Mouse (Mus musculus) stomach, embryonic 14.5 days (tissue): ENCODE data around the gene Cd52. TPM values are rescaled to one million over a fixed set of nuclear protein-coding genes. Genes with fewer than 3 reads are reported as not detected.

Source experiments
- ATAC-seq: fragments of 200-750 bp; cut with Nextera tagmentation; 2 replicates; pipeline ENCODE4 v1.8.0; 2017; ENCODE audit warnings: low read depth, moderate TSS enrichment; ENCODE audit not compliant: insufficient number of reproducible peaks, insufficient read depth, low FRiP score
- H3K27ac ChIP-seq: fragments of 300-500 bp; sonication (generic); 2 replicates; pipeline ENCODE4 v1.5.1; 2014; ENCODE audit warnings: mild to moderate bottlenecking, low read length, moderate library complexity, mixed read lengths
- H3K27me3 ChIP-seq: fragments of 300-500 bp; sonication (generic); 2 replicates; pipeline ENCODE4 v1.6.1; 2014; ENCODE audit warnings: low read length, control low read depth, mixed read lengths; ENCODE audit not compliant: control insufficient read depth, insufficient read depth
- H3K36me3 ChIP-seq: fragments of 300-500 bp; sonication (generic); 2 replicates; pipeline ENCODE4 v1.6.1; 2014; ENCODE audit warnings: mild to moderate bottlenecking, control low read depth, low read length, moderate library complexity, mixed read lengths; ENCODE audit not compliant: control insufficient read depth, insufficient read depth
- H3K4me1 ChIP-seq: fragments of 300-500 bp; sonication (generic); 2 replicates; pipeline ENCODE4 v1.6.1; 2014; ENCODE audit warnings: low read length, control low read depth, mixed read lengths; ENCODE audit not compliant: control insufficient read depth, insufficient read depth
- H3K4me2 ChIP-seq: fragments of 300-500 bp; sonication (generic); replicated peaks from 2 replicates; pipeline ENCODE4 v1.6.1; 2014; ENCODE audit warnings: low read depth, low read length, control low read depth
- H3K4me3 ChIP-seq: fragments of 300-500 bp; sonication (generic); 2 replicates; pipeline ENCODE4 v1.5.1; 2014; ENCODE audit warnings: low read depth, low read length, control low read depth
- H3K9ac ChIP-seq: fragments of 300-500 bp; sonication (generic); replicated peaks from 2 replicates; pipeline ENCODE4 v1.6.1; 2014; ENCODE audit warnings: low read depth, mild to moderate bottlenecking, control low read depth, low read length, moderate library complexity, mixed read lengths
- H3K9me3 ChIP-seq: fragments of 300-500 bp; sonication (generic); 2 replicates; pipeline ENCODE4 v1.6.1; 2016; ENCODE audit warnings: low read depth, low read length, control low read depth; ENCODE audit not compliant: control insufficient read depth
- WGBS: fragments of 180-500 bp; shearing (Covaris S2); extraction: QIAGEN DNeasy Blood & Tissue Kit; methylation state at CpG from one replicate; pipeline ENCODE4 v1.1.7; 2014; 5-methylcytosine and 5-hydroxymethylcytosine counted together
- polyA plus RNA-seq: library from polyadenylated mRNA; unstranded; fragments of >200 nt; fragmentation: Nextera tagmentation; extraction: Ambion mirVana; gene quantifications from 2 replicates; pipeline ENCODE4 v1.2.1, GENCODE M21; 2014

Gene Cd52
- polyA plus RNA-seq, 1 experiment from 2014 or later = 16.4 TPM

DNA sequence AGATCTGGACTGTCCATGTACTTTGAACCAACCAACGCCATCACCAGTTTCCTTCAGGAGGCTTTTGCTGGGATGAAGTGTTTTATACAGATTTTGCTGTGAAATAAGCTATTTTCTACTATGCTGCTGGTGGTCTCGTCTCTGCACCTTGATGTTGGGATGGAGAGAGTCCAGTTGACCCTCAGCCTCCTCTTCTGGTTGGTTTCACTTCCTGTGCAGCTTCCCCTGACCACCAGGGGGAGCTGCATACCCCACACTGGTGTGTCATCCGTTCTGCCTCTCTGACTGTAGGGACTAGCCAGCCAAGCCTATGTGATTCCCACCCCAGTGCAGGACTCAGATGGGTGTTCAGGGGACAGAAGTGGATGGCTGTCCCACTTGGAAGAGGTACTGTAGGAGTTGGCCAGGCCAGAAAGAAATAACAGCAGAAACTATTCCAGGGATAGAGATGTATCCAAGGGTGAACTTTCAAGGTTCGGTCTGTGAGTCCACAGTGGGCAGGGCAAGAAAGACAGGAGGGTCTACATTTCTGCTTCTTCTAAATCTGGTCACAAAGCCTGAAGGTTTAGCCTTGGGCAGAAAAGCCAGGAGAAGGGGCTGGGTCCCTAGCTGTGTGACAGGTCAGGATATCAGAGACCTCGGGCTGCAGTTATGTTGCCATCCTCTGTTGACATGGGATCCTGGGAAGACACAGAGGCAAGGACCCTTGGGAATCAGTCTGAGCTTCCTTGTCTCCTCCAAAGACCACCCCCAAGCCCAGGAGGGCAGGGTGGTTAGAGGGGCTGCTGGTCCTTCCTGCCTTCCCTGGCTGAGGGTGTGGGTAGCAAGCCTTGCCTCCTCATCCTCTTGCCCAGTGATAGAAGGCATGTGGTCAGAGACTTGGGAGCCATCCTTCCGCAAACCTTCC lies 2.2 kb downstream of the Cd52 start:
- 75% methylated on average over 6 of the region's 6 CpGs for WGBS
- Histone ChIP-seq H3K4me3 (no peak overlapping the region), H3K4me2 (no peak overlapping the region), H3K27me3 (no peaks in the 10 kb centered on the region), H3K9me3 (no peaks in the 10 kb centered on the region), H3K27ac (no peak overlapping the region), H3K4me1 (no peaks in the 10 kb centered on the region), H3K9ac (no peak overlapping the region), H3K36me3 (no peaks in the 10 kb centered on the region)
- no peak for ATAC-seq

- Histone ChIP-seq H3K4me1 (no peaks in the 10 kb centered on the region), H3K9me3 (no peaks in the 10 kb centered on the region), H3K27me3 (no peaks in the 10 kb centered on the region), H3K4me2 (no peak overlapping the region), H3K4me3 (no peak overlapping the region), H3K36me3 (no peaks in the 10 kb centered on the region), H3K9ac (no peak overlapping the region), H3K27ac (no peak overlapping the region)
- no peak for ATAC-seq
- WGBS = 84% methylated on average over 6 of the region's 6 CpGs
Measured at GRCm38 (mm10) chr4:134091225-134091529, 3.7 kb downstream of the Cd52 start.

GRCm38 (mm10) chr4:134090521-134091224 lies 4.2 kb downstream of the Cd52 start:
- ATAC-seq = no peak
- Histone ChIP-seq H3K4me1 (no peaks in the 10 kb centered on the region), H3K36me3 (no peaks in the 10 kb centered on the region), H3K27me3 (no peaks in the 10 kb centered on the region), H3K9ac (no peak overlapping the region), H3K27ac (no peak overlapping the region), H3K4me2 (no peak overlapping the region), H3K9me3 (no peaks in the 10 kb centered on the region), H3K4me3 (no peak overlapping the region)
- WGBS = 79% methylated on average over 16 of the region's 16 CpGs

DNA sequence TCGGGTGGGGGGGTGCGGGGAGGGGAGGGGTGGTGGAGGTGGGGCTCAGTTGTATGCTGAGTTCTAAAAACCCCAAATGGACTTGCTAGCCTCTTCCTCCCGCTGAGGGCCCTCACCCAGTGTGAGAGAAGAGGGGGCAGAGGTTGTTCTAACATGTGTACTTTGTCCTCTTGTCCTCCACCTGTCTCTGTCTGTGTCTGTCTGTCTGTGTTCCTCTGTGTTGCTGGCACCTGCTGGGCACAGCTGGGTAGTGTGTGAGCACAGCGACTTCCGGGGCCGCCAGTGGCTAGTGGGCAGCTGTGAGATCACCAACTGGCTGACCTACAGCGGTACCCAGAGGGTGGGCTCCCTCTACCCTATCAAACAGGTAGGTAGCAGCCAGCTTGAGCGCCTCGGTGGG lies 5.9 kb downstream of the Cd52 start:
- H3K9me3 ChIP-seq = no peaks in the 10 kb centered on the region
- no peaks in the 10 kb centered on the region for H3K36me3 ChIP-seq
- H3K4me2 ChIP-seq = no peak overlapping the region
- 80% methylated on average over 9 of the region's 9 CpGs for WGBS
- no peak overlapping the region for H3K4me3 ChIP-seq
- no peaks in the 10 kb centered on the region for H3K27me3 ChIP-seq
- no peak overlapping the region for H3K27ac ChIP-seq
- ATAC-seq = no peak
- no peak overlapping the region for H3K9ac ChIP-seq
- H3K4me1 ChIP-seq = no peaks in the 10 kb centered on the region

DNA sequence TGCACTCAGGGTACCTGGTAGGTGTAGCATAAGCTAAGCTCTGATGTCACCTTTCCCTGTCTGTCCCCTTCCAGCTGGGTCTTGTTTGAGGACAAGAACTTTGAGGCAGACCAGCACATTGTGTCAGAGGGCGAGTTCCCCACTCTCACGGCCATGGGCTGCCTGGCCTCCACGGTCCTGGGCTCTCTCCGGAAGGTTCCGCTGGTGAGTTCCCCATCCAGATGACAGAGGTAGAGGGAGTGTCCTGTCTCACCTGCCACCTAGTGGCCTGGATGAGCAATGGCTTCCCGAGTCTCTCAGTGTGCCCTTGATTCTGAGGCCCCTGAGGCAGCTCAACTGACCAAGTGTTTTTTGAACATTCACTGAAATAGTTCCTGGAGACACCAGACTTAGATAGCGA lies 7.5 kb downstream of the Cd52 start:
- H3K4me1 ChIP-seq = 0 out of 2 replicates have a peak, but pooled peaks cover under 1% of the 10 kb centered on the region
- ATAC-seq = peak; percentile 51; the same call in 1 of the 2 replicates
- no peaks in the 10 kb centered on the region for H3K9me3 ChIP-seq
- H3K4me2 ChIP-seq = no peak overlapping the region
- H3K9ac ChIP-seq = no peak overlapping the region
- no peaks in the 10 kb centered on the region for H3K27me3 ChIP-seq
- WGBS = 26% methylated on average over 7 of the region's 7 CpGs
- H3K36me3 ChIP-seq = no peaks in the 10 kb centered on the region
- H3K27ac ChIP-seq = no peak overlapping the region
- H3K4me3 ChIP-seq = no peak overlapping the region

DNA sequence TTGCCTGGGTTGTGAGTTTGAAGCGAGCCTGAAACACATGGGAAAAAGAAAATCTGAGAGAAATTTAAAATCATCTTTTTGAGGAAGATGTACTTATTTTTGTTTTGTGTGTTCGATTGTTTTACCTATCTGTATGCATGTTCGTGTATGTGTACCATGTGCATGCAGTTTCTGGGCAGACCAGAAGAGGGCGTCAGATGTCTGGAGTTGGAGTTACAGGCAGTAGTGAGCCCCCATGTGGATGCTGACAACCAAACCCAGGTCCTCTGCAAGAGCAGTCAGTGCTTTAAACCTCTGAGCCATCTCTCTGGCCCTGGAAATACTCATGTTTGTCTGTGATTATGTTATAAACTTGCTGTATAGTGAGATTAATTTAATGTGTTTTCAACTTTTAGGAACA lies 9.9 kb downstream of the Cd52 start:
- Histone ChIP-seq H3K27me3 (no peaks in the 10 kb centered on the region), H3K36me3 (no peaks in the 10 kb centered on the region), H3K9ac (no peak overlapping the region), H3K4me2 (no peak overlapping the region), H3K4me1 (0 out of 2 replicates have a peak, but pooled peaks cover 7% of the 10 kb centered on the region), H3K27ac (no peak overlapping the region), H3K9me3 (no peaks in the 10 kb centered on the region), H3K4me3 (no peak overlapping the region)
- no peak for ATAC-seq
- 85% methylated on average over 4 of the region's 4 CpGs for WGBS

- WGBS = 6% methylated on average over 7 of the region's 7 CpGs
- Histone ChIP-seq H3K9ac (no peak overlapping the region), H3K4me3 (peak overlapping the region; percentile 33), H3K27me3 (no peaks in the 10 kb centered on the region), H3K27ac (no peak overlapping the region), H3K4me1 (0 out of 2 replicates have a peak, but pooled peaks cover 7% of the 10 kb centered on the region), H3K9me3 (no peaks in the 10 kb centered on the region), H3K4me2 (peak overlapping the region; percentile 75), H3K36me3 (no peaks in the 10 kb centered on the region)
- no peak for ATAC-seq
Measured at GRCm38 (mm10) chr4:134082460-134082859, 12.4 kb downstream of the Cd52 start.

- Histone ChIP-seq H3K27ac (no peak overlapping the region), H3K27me3 (no peaks in the 10 kb centered on the region), H3K4me1 (0 out of 2 replicates have a peak, but pooled peaks cover 7% of the 10 kb centered on the region), H3K4me2 (peak overlapping the region; percentile 75), H3K36me3 (no peaks in the 10 kb centered on the region), H3K9me3 (no peaks in the 10 kb centered on the region), H3K9ac (no peak overlapping the region), H3K4me3 (peak overlapping the region; percentile 33)
- ATAC-seq = peak; percentile 94
- WGBS = under 1% methylated on average over 41 of the region's 41 CpGs
Measured at GRCm38 (mm10) chr4:134081730-134082386, 13.0 kb downstream of the Cd52 start.
